Mouse (Mus musculus): ENCODE measurements at regions not wholly inside any gene's neighbourhood (a gene's known extent, or its start where the extent isn't known, plus 50 kb on each side); places are given as distances from the start of the nearest gene placed in this dataset.

GRCm38 (mm10) chr15:63190086-63190485 is 654.9 kb downstream of the Gsdmc2 start:
- no peak for DNase-seq (ENCODE audit: low spot score)

GRCm38 (mm10) chr15:63171003-63171402 is 674.0 kb downstream of the Gsdmc2 start:
- no peak for DNase-seq (ENCODE audit: low spot score)

DNA sequence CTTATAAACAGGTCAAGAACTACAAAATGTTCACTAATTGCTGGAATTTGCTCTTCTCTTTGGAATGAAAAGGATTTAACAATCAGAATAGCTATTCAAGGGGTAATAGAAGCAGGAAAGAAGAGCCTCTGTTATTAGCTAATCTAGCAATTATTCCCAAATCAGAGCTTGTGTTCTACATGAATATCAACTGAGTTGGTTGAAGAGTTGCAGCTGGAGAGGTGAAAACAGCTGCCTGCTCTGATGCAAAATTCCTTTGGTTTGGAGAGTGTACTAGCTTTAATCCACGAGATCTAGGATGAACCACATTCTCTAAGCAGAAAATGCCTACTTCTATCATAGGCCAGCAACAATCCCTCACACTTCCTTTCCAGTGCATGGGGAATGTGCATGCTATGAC is 674.8 kb downstream of the Gsdmc2 start:
- no peak for DNase-seq (ENCODE audit: low spot score)

DNA sequence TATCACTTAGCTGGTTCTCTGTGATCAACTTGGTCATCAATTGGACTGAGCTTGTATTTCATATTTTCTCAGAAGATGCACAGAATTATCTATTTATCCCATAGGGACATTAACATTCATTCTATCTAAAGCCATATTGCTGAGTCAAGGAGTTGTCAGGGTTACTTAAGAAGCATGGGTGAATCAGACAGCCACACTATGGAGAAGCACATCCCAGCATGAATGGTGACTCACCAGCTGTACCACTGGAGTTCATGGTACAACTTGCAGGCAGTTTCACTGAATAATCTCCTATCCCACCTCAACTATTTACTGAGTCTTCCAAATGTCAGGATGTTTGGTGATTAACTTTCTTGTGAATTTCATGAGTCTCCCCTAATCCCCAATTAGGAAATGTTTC is 678.6 kb downstream of the Gsdmc2 start:
- no peak for DNase-seq (ENCODE audit: low spot score)

DNA sequence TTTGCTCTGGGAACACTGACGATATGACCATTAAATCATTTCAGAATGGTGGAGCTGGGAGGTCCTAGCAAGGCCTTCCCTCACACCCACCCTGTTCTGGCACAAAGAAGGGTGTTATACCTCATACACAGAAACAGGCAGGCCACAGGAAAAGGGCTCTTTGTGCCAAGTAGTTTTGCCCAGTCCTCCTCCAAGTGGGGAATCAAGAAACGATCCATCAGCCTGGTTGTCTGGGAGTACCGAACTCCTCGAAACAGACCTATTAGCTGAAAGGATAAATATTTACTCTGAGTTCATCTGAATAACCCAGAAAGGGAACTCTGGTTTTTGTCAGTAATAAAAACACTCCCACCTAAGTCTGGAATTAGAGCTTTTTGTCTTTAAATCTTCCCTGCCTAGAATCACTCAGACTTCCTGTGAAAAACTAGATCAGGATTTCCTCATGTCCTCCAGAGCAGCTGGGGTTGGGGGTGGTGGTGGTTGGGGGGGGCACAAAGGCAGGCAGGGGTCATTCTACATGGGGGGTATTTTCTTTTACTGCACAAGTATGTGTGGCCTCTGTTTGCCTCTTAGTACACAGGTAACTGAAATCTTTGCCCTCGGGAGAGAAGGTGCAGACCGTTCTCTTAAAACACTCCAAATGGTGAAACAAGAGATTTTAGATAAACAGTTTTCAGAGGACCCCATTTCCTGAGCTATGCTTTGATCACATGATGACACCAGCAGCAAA is 681.3 kb downstream of the Gsdmc2 start:
- DNase-seq (ENCODE audit: low spot score) = no peak

DNA sequence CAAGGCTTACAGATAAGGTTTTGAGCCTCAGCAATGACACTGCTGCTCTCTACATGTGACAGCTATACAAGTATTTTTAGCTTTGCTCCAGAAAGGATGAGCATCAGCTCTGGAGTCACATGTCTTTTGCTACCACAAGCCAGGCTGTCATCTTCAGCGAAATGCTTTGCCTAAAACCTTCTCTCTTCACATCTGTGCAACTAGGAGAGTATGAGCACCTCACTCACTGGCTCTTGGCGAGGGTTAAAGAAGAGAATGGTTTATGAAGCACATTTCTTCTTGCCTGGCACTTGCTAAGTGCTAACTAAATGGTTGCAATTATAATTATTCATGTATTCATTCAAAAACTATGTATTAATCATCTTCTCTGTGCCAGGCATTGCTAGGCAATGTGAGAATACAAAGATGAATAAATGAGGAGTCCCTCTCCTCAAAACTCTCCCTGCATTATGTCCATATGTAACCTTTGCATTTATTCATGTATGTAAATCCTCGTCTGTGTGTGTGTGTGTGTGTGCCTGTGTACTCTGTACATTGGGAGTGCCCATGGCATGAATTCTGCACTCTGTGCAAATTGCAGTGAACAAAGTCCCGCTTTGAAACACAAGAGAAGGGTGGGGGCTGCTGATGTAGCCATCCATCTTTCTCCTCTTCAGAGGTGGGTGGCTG is 682.0 kb downstream of the Gsdmc2 start:
- no peak for DNase-seq (ENCODE audit: low spot score)

DNA sequence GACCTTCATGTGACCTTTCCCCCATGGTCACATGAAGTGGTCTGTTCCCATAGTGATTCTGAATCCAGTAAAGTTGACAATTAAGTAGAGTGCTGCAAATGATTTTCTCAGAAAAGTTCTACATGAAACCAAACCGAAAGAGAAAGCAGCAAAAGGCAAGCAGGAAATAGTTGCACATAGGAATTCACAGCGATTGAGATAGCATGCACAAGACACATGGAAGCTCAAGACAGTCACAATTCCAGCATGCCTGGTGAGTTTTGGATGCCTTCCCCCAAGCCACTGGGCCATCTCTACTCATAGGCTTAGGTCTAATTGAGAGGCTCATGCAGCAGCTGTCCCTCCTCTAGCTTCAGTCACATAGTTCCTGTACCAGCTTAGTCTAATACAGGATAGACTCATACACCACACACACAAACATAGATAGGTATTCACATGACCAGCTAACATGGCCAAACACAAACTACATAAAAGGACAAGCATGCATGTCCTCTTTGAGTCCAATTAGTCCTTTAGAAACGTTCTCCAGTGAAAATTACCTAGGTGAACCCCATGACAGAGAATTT is 721.8 kb downstream of the Gsdmc2 start:
- DNase-seq (ENCODE audit: low spot score) = no peak

GRCm38 (mm10) chr15:63112918-63113317 is 732.1 kb downstream of the Gsdmc2 start:
- DNase-seq (ENCODE audit: low spot score) = no peak

GRCm38 (mm10) chr15:63100093-63100492 is 744.9 kb downstream of the Gsdmc2 start:
- DNase-seq (ENCODE audit: low spot score) = no peak

GRCm38 (mm10) chr15:63081972-63082371 is 763.0 kb downstream of the Gsdmc2 start:
- no peak for DNase-seq (ENCODE audit: low spot score)

- DNase-seq (ENCODE audit: low spot score) = no peak
Measured at GRCm38 (mm10) chr15:63079825-63080224, 765.2 kb downstream of the Gsdmc2 start.

DNA sequence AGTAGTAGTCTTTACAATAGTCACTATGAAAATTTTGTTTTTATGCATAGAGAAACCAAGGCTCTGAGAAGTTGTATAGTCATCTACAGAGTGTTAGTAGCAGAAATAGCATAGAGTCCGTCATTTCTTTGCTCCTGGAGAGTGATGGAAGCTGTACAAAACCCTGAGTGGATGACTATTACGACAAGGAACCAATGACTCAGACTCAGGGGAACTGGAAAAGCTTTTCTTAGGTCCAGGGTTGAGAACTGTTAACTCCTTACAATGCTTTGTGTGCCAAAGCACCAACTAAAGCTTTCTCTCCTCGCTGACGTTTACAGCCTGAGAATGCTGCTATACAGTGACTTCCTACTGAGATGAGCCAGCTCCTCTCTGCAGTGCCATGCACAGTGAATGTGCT is 773.1 kb downstream of the Gsdmc2 start:
- no peak for DNase-seq (ENCODE audit: low spot score)

DNA sequence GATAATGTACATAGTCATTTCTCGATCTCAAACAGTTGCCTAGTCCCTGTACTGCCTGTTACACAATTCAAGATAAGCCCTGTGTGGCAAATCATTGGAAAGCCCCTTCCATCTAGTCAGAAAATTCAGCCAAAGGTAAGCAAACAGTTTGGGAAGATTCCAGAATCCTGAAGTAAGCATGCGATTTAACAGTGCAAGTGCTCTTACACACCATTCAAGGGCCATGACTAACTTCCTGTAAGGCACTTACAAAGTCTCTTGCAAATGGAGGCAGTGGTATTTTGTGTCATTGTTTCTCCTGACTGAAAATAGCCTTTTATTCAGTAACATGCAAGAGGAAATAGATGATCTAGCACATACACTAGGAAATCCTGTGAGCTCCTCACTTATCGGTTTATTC is 777.9 kb downstream of the Gsdmc2 start:
- DNase-seq (ENCODE audit: low spot score) = no peak

DNA sequence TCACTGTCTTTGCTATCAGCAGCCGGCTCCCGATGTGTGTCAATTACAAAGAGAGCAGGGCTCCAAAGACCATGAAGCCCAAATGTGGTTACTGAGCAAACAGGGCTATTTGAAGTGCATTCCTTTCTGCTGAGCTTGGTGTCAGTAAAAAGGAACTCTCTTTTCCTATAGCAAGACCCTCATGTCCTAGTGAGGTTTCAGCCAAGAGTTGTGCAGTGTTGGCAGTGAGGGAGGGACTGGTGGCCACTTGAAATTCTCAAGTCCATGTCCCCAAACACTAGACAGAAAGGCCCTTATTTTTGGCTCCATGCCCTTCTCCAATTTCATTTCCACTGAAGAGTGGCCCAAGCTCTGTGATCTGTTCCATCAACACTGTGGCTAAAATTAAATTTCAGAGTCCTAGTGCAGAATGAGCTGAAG is 778.9 kb downstream of the Gsdmc2 start:
- no peak for DNase-seq (ENCODE audit: low spot score)

GRCm38 (mm10) chr15:63061891-63062290 is 783.1 kb downstream of the Gsdmc2 start:
- no peak for DNase-seq (ENCODE audit: low spot score)

DNA sequence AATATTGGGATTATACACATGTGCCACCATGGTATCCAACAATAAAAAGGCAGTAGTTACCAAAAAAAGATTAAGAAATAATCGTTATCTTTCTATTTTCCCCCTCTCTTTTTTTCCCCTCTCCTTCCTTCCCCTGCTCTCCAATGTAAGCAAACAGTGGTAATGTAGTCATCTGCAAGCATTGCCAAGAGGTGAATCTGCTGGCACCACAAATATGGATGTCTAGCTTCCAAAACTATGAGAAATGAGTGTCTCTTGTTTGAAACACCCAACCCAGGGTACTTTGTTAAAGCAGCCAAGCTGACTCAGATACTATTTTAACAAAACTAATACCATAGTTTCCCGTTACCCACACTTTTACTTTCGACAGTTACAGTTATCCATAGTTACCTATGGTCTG is 784.2 kb downstream of the Gsdmc2 start:
- DNase-seq (ENCODE audit: low spot score) = no peak

- DNase-seq (ENCODE audit: low spot score) = no peak
Measured at GRCm38 (mm10) chr15:63052570-63053255, 792.3 kb downstream of the Gsdmc2 start.

- DNase-seq (ENCODE audit: low spot score) = no peak
Measured at GRCm38 (mm10) chr15:63050033-63050432, 794.9 kb downstream of the Gsdmc2 start.

DNA sequence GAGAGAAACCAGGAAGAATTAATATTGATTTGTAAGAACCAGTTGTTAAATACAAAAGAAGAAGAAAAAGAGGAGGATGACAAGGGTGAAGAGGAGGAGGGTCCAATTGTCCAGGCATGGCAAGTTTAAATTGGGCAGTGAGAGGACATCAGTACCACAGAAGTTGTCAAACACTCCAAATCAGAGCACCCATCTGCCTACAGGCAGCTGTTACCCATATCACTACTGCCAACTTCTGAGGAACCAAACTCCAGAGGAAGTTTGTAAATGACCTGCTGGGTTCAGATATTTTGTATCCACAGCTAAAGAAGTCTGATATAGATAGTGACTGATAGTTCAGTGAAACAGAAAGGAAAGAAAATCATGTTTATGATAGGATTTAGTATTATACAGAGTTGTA is 802.6 kb downstream of the Gsdmc2 start:
- DNase-seq (ENCODE audit: low spot score) = no peak

DNA sequence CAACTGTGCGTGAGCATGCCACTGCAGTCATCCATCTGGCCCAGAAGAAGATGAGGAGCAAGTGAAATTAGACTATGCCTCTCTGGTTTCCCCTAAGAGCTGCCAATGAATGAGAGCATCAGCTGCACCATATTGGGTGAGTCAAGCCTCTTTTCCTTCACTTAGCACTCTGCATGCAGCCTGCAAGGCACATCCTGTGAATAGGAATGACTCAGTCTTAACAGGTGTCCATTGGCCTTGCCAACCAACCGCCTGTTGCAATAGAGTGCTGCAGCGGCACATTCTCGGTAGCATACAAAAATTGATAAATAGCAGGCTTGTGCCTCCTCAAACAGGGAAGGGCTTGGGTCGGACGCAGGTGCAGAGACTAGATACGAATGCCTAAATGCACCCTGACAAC is 808.7 kb downstream of the Gsdmc2 start:
- no peak for DNase-seq (ENCODE audit: low spot score)

GRCm38 (mm10) chr15:63020826-63021225 is 824.2 kb downstream of the Gsdmc2 start:
- DNase-seq (ENCODE audit: low spot score) = no peak

GRCm38 (mm10) chr15:63017966-63018365 is 827.0 kb downstream of the Gsdmc2 start:
- DNase-seq (ENCODE audit: low spot score) = no peak
